13 mouse cellular contexts compared by ENCODE assay signal in the genomic region with DNA sequence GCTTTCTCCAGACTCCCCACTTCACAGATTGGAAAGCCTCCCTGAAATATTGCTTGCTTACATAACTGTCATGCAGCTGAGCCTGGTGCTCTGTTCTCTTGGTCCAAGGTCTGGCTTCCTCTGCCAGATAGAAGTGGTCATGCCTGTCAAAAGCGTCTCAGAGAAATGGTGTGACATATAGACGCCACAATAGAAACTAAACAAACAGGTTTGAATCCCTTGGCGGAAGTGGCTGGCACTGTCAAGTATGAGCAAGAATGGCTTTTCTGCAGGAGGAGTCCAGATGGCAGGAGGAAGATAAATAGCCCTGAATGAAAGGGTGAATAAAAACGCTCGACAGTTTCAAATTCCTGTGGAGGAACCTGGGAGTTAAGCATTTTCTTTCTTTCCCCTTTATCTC.
DNase-seq lines count a peak whose midpoint lies in the region; ATAC-seq lines count a peak whose summit lies in the region.
"Had no signal": no experiment of that assay in that cellular context is flagged by ENCODE, and none has a peak within 500 bp of the region (broad histone marks: within the 10 kb centered on the region; RNA-seq: fewer than 3 reads in every experiment).

No protein-coding gene starts in this region.

- H3K27me3 ChIP-seq in hindbrain, embryonic 14.5 days (ENCODE audit: control insufficient read depth, insufficient read depth, low read length): no peaks in the 10 kb centered on the region
- H3K27me3 ChIP-seq in hindbrain, embryonic 13.5 days: no peaks in the 10 kb centered on the region
- no peaks in the 10 kb centered on the region for H3K27me3 ChIP-seq in neural tube, embryonic 12.5 days (replicated peaks)
- no peaks in the 10 kb centered on the region for H3K27me3 ChIP-seq in neural tube, embryonic 14.5 days (ENCODE audit: control insufficient read depth, insufficient read depth, low read length)

- no peak for DNase-seq in hindbrain, embryonic 14.5 days (ENCODE audit: low spot score)
- DNase-seq in neural tube, embryonic 10.5 days (ENCODE audit: extremely low spot score, low spot score): no peak
- DNase-seq in cerebellum, postnatal 25 days: peak; percentile 52 to 63
- no peak for DNase-seq in ovary, adult 18-20 months (ENCODE audit: low spot score)
- DNase-seq: layer of hippocampus, adult 9-11 months; retina, postnatal 1 day; thymus, postnatal 25 days had no signal

- H3K4me3 ChIP-seq in hindbrain, embryonic 14.5 days (replicated peaks; ENCODE audit: low read length): no peak overlapping the region
- no peak overlapping the region for H3K4me3 ChIP-seq in hindbrain, embryonic 13.5 days
- H3K4me3 ChIP-seq in neural tube, embryonic 12.5 days: no peak overlapping the region
- H3K4me3 ChIP-seq in neural tube, embryonic 14.5 days (ENCODE audit: low read depth, low read length): no peak overlapping the region

- no peaks in the 10 kb centered on the region for H3K36me3 ChIP-seq in hindbrain, embryonic 14.5 days (replicated peaks; ENCODE audit: control insufficient read depth, insufficient read depth)
- no peaks in the 10 kb centered on the region for H3K36me3 ChIP-seq in hindbrain, embryonic 13.5 days
- no peaks in the 10 kb centered on the region for H3K36me3 ChIP-seq in neural tube, embryonic 12.5 days
- no peaks in the 10 kb centered on the region for H3K36me3 ChIP-seq in neural tube, embryonic 14.5 days (ENCODE audit: control insufficient read depth, insufficient read depth, low read length)

- no peak overlapping the region for H3K27ac ChIP-seq in hindbrain, embryonic 14.5 days
- no peak overlapping the region for H3K27ac ChIP-seq in hindbrain, embryonic 13.5 days
- no peak overlapping the region for H3K27ac ChIP-seq in neural tube, embryonic 12.5 days
- no peak overlapping the region for H3K27ac ChIP-seq in neural tube, embryonic 14.5 days (ENCODE audit: low read depth, low read length)

- no peaks in the 10 kb centered on the region for H3K4me1 ChIP-seq in hindbrain, embryonic 14.5 days (replicated peaks; ENCODE audit: control insufficient read depth, insufficient read depth, low read length)
- H3K4me1 ChIP-seq in hindbrain, embryonic 13.5 days (replicated peaks): peaks cover 5% of the 10 kb centered on the region; the same call in 1 of the 2 replicates
- H3K4me1 ChIP-seq in neural tube, embryonic 12.5 days: no peaks in the 10 kb centered on the region
- H3K4me1 ChIP-seq in neural tube, embryonic 14.5 days (ENCODE audit: control insufficient read depth, insufficient read depth, low read length): no peaks in the 10 kb centered on the region

- H3K9me3 ChIP-seq in hindbrain, embryonic 14.5 days (ENCODE audit: control insufficient read depth, low read length): no peaks in the 10 kb centered on the region
- H3K9me3 ChIP-seq in hindbrain, embryonic 13.5 days: no peaks in the 10 kb centered on the region
- no peaks in the 10 kb centered on the region for H3K9me3 ChIP-seq in neural tube, embryonic 12.5 days
- no peaks in the 10 kb centered on the region for H3K9me3 ChIP-seq in neural tube, embryonic 14.5 days (ENCODE audit: control insufficient read depth, low read length)

- H3K4me2 ChIP-seq in hindbrain, embryonic 14.5 days (replicated peaks): no peak overlapping the region
- no peak overlapping the region for H3K4me2 ChIP-seq in hindbrain, embryonic 13.5 days
- no peak overlapping the region for H3K4me2 ChIP-seq in neural tube, embryonic 12.5 days (replicated peaks)
- H3K4me2 ChIP-seq in neural tube, embryonic 14.5 days (ENCODE audit: low read depth, low read length): no peak overlapping the region
- H3K4me2 ChIP-seq: lung, embryonic 14.5 days had no signal

- H3K9ac ChIP-seq in hindbrain, embryonic 14.5 days: no peak overlapping the region
- no peak overlapping the region for H3K9ac ChIP-seq in hindbrain, embryonic 13.5 days
- H3K9ac ChIP-seq in neural tube, embryonic 12.5 days: no peak overlapping the region
- no peak overlapping the region for H3K9ac ChIP-seq in neural tube, embryonic 14.5 days (replicated peaks; ENCODE audit: low read depth, low read length)
- H3K9ac ChIP-seq: lung, embryonic 14.5 days had no signal

- ATAC-seq in hindbrain, embryonic 14.5 days (ENCODE audit: low FRiP score): 0 out of 2 replicates have a peak, but pooled peaks have one; percentile 4
- no peak for ATAC-seq in hindbrain, embryonic 13.5 days (ENCODE audit: low FRiP score)
- 0 out of 2 replicates have a peak, but pooled peaks have one; percentile 29 for ATAC-seq in neural tube, embryonic 12.5 days (ENCODE audit: low FRiP score, low read depth)
- peak; percentile 58; the same call in 1 of the 2 replicates for ATAC-seq in neural tube, embryonic 14.5 days (ENCODE audit: low read depth)
- ATAC-seq in monocyte, adult 5-6 weeks (replicated peaks; ENCODE audit: insufficient number of reproducible peaks, low FRiP score, low TSS enrichment, poor library complexity, severe bottlenecking): no peak
- ATAC-seq: CD4-positive, CD25-positive, alpha-beta regulatory T cell, adult 4 months had no signal

- 30% methylated on average over 5 of the region's 5 CpGs for WGBS in hindbrain, embryonic 14.5 days
- 31% methylated on average over 5 of the region's 5 CpGs for WGBS in hindbrain, embryonic 13.5 days
- 23% methylated on average over 5 of the region's 5 CpGs for WGBS in neural tube, embryonic 12.5 days
- 17% methylated on average over 5 of the region's 5 CpGs for WGBS in neural tube, embryonic 14.5 days

Comparison
In these comparisons a context has a peak if more than half of its experiments do, and no peak if none do; other contexts are left out.
1. ATAC-seq: peak in hindbrain, embryonic 14.5 days (single experiment), neural tube, embryonic 12.5 days (single experiment) and neural tube, embryonic 14.5 days (single experiment); none in hindbrain, embryonic 13.5 days (single experiment) and monocyte, adult 5-6 weeks (single experiment).
2. DNase-seq: peak in cerebellum, postnatal 25 days (2 of 2); none in hindbrain, embryonic 14.5 days (single experiment), neural tube, embryonic 10.5 days (single experiment) and ovary, adult 18-20 months (single experiment).